Mouse (Mus musculus) liver, postnatal 0 days (tissue): ENCODE data around the gene Mcm6.

Experiments
- CTCF ChIP-seq: sonication (generic); IDR thresholded peaks from 2 replicates; pipeline ENCODE4 v1.5.1; 2016; ENCODE audit warnings: antibody characterized with exemption, low read depth
- EP300 ChIP-seq: IDR thresholded peaks from 2 replicates; pipeline ENCODE4 v1.6.1; 2016; ENCODE audit warnings: antibody characterized with exemption, low read depth, mild to moderate bottlenecking

GRCm38 (mm10) chr1:128337708-128338320, 21.6 kb downstream of the Mcm6 start:
- TF ChIP-seq CTCF = no peak
- TF ChIP-seq EP300 = no peak
